Mouse (Mus musculus): Measurements from ENCODE around the gene Rps6ka5. TPM values are rescaled to one million over a fixed set of nuclear protein-coding genes. Genes with fewer than 3 reads are reported as not detected.

Gene Rps6ka5
- polyA plus RNA-seq, 1 experiment from 2014 or later: 3.6 TPM

DNA sequence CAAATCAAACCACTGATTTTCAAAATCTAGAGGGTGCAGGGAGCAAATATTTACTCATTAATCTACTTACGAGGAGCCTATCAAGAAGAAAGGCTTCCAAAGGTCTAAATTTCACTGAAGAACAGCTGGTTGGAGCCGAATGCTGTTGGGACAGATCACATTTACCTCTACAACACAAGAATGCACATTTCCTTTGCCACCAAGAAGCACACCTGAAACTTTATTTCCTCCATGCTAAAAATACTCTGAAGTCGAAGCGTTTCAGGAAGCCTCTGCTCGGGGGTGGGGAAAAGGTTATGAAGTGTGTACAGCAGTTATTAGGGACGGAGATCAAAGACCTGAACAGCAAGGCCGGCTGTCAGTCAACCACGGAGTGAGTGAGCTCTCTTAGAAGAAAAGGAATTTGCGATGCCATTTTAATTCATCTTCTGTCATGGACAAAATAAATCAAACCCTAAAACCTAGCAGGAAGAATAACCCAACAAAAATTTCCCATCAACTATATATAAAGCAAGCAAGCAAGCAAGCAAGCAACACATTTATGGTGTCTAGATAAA, 187.5 kb downstream of the Rps6ka5 start:
- no peak for ATAC-seq (ENCODE audit: insufficient read depth, low FRiP score)
- no peak overlapping the region for H3K9ac ChIP-seq (ENCODE audit: low read length)
- WGBS: 27% methylated on average over 9 of the region's 9 CpGs
- H3K4me1 ChIP-seq (ENCODE audit: control insufficient read depth, insufficient read depth, low read length): no peaks in the 10 kb centered on the region
- no peaks in the 10 kb centered on the region for H3K36me3 ChIP-seq (ENCODE audit: control insufficient read depth, insufficient read depth, low read length)
- no peak overlapping the region for H3K4me3 ChIP-seq (replicated peaks; ENCODE audit: low read length)
- H3K4me2 ChIP-seq (ENCODE audit: low read depth, low read length): no peak overlapping the region
- no peaks in the 10 kb centered on the region for H3K27me3 ChIP-seq (ENCODE audit: control insufficient read depth, insufficient read depth, low read length)
- no peaks in the 10 kb centered on the region for H3K9me3 ChIP-seq (replicated peaks; ENCODE audit: control insufficient read depth, low read length)
- H3K27ac ChIP-seq (ENCODE audit: low read length): no peak overlapping the region

DNA sequence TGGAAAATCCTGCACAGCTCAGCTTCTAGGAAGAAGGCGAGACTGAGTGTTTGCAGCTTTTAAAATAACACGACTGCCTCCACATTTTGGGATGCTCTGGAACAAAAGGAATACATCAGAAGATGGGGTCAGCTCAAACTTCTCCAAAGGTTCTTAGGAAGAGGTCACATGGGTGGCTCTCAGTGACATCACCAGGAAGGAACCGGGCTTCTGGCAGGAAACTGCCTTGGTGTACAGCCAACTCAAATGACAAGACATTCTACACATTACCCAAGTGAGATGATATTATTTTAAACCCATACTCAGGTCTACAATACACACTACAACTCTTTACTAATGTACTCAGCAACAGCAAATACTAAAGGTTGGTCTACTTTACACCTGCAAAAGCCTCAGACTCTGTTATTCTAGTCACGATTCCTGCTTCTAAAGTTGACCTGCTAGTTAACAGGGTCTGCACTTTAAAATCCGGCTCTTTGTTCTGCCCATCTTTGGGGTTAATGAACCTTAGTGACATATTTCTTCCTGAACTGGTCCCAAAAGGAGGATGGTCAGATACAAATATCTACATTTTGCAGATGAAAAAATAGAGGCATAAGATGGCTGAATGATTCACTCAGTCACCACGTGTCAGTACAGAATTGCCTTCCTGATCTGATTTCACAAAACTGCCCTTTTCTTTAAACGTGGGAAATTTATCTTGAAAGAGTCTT, 188.2 kb downstream of the Rps6ka5 start:
- no peak overlapping the region for H3K4me3 ChIP-seq (replicated peaks; ENCODE audit: low read length)
- no peaks in the 10 kb centered on the region for H3K9me3 ChIP-seq (replicated peaks; ENCODE audit: control insufficient read depth, low read length)
- H3K27ac ChIP-seq (ENCODE audit: low read length): no peak overlapping the region
- H3K4me1 ChIP-seq (ENCODE audit: control insufficient read depth, insufficient read depth, low read length): no peaks in the 10 kb centered on the region
- H3K4me2 ChIP-seq (ENCODE audit: low read depth, low read length): no peak overlapping the region
- no peak for ATAC-seq (ENCODE audit: insufficient read depth, low FRiP score)
- no peaks in the 10 kb centered on the region for H3K27me3 ChIP-seq (ENCODE audit: control insufficient read depth, insufficient read depth, low read length)
- no peaks in the 10 kb centered on the region for H3K36me3 ChIP-seq (ENCODE audit: control insufficient read depth, insufficient read depth, low read length)
- 49% methylated on average over 7 of the region's 7 CpGs for WGBS
- H3K9ac ChIP-seq (ENCODE audit: low read length): no peak overlapping the region

DNA sequence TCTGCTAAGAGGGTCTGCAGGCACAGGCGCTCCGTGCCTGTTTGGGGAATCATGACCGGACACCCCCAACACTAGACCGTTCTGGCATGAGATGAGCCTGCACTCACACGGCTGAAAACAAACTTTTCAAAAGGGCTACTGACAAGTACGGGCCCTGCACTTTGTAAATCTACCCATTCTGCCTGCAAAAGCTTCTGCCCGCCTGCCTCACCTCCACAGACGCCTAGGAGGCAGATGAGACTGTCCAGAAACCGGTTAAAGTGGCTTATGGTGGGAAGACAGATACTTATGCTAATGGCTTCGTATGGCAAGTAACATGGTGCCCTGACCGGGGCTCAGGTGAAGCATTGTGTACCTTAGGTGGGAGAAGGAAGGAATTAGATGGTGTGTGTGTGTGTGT, 189.7 kb downstream of the Rps6ka5 start:
- no peaks in the 10 kb centered on the region for H3K36me3 ChIP-seq (ENCODE audit: control insufficient read depth, insufficient read depth, low read length)
- H3K4me1 ChIP-seq (ENCODE audit: control insufficient read depth, insufficient read depth, low read length): no peaks in the 10 kb centered on the region
- ATAC-seq (ENCODE audit: insufficient read depth, low FRiP score): no peak
- no peaks in the 10 kb centered on the region for H3K9me3 ChIP-seq (replicated peaks; ENCODE audit: control insufficient read depth, low read length)
- no peak overlapping the region for H3K4me2 ChIP-seq (ENCODE audit: low read depth, low read length)
- H3K27me3 ChIP-seq (ENCODE audit: control insufficient read depth, insufficient read depth, low read length): no peaks in the 10 kb centered on the region
- no peak overlapping the region for H3K4me3 ChIP-seq (replicated peaks; ENCODE audit: low read length)
- no peak overlapping the region for H3K9ac ChIP-seq (ENCODE audit: low read length)
- WGBS: 60% methylated on average over 11 of the region's 11 CpGs
- no peak overlapping the region for H3K27ac ChIP-seq (ENCODE audit: low read length)

DNA sequence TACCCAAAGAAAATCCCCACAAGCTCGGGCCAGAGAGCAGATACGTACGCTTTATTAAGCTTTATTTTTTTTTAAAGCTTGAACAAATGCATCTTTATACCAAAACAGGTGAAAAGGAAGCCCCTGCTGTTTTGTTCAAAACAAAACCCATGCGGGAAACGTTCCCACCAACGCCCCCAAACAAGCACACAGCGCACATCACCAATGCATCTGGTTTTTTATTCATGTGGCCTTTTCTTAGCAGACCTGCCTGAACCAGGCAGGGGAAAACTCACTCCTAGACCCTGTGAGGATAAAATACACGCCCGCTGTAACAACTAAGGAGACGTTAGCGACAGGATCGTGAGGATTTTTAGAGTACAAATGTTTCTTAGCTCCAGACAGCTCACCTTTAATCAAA, 191.8 kb downstream of the Rps6ka5 start:
- no peak overlapping the region for H3K27ac ChIP-seq (ENCODE audit: low read length)
- H3K4me1 ChIP-seq (ENCODE audit: control insufficient read depth, insufficient read depth, low read length): no peaks in the 10 kb centered on the region
- no peak for ATAC-seq (ENCODE audit: insufficient read depth, low FRiP score)
- no peaks in the 10 kb centered on the region for H3K9me3 ChIP-seq (replicated peaks; ENCODE audit: control insufficient read depth, low read length)
- no peak overlapping the region for H3K4me3 ChIP-seq (replicated peaks; ENCODE audit: low read length)
- no peaks in the 10 kb centered on the region for H3K36me3 ChIP-seq (ENCODE audit: control insufficient read depth, insufficient read depth, low read length)
- 85% methylated on average over 12 of the region's 12 CpGs for WGBS
- H3K9ac ChIP-seq (ENCODE audit: low read length): no peak overlapping the region
- no peaks in the 10 kb centered on the region for H3K27me3 ChIP-seq (ENCODE audit: control insufficient read depth, insufficient read depth, low read length)
- no peak overlapping the region for H3K4me2 ChIP-seq (ENCODE audit: low read depth, low read length)

DNA sequence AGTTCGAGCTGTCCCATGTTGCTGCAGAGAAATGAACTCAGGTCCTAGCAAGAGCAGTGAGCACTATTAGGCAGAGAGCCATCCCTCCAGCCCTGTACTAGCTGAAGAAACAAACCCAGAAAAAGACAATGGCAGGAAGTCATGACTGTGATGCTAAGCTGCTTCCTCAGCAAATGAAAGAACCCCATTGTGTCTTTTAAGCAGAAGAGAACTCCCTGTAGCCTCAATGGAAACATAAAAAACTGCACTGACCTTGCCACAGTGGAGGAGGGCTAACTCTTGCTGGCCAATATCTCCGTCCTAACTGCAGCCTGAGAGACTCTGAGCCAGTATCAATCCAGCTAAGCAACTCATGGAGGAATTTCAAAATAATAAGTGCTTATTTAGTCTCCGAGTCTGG, 192.8 kb downstream of the Rps6ka5 start:
- ATAC-seq (ENCODE audit: insufficient read depth, low FRiP score): peak; percentile 11; the same call in 1 of the 2 replicates
- Histone ChIP-seq H3K27ac (ENCODE audit: low read length) (no peak overlapping the region), H3K27me3 (ENCODE audit: control insufficient read depth, insufficient read depth, low read length) (no peaks in the 10 kb centered on the region), H3K4me2 (ENCODE audit: low read depth, low read length) (no peak overlapping the region), H3K4me1 (ENCODE audit: control insufficient read depth, insufficient read depth, low read length) (peaks cover 5% of the 10 kb centered on the region; the same call in 1 of the 2 replicates), H3K9ac (ENCODE audit: low read length) (no peak overlapping the region), H3K9me3 (replicated peaks; ENCODE audit: control insufficient read depth, low read length) (no peaks in the 10 kb centered on the region), H3K36me3 (ENCODE audit: control insufficient read depth, insufficient read depth, low read length) (no peaks in the 10 kb centered on the region), H3K4me3 (replicated peaks; ENCODE audit: low read length) (no peak overlapping the region)
- WGBS: 54% methylated on average over 3 of the region's 3 CpGs

DNA sequence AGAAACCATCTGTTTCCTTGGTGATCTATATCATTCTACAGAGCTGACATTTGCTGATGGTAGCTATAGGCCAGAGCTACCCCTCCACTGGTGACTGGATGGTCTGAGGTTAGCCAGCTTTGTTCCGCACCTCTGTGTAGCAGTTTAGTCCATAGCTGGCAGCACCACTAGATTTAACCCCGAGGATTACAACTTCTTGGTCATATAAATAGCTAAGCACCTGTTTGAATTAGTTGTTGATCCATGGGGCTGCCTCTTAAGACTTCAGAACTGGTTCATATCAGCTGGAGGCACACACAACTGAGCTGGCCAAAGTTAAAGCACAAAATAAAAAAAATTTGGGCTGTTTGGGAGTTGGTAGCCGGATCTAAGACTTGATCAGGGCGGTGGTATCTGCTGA, 193.6 kb downstream of the Rps6ka5 start:
- H3K9ac ChIP-seq (ENCODE audit: low read length): no peak overlapping the region
- H3K4me2 ChIP-seq (ENCODE audit: low read depth, low read length): no peak overlapping the region
- H3K9me3 ChIP-seq (replicated peaks; ENCODE audit: control insufficient read depth, low read length): no peaks in the 10 kb centered on the region
- peaks cover 7% of the 10 kb centered on the region; the same call in 1 of the 2 replicates for H3K4me1 ChIP-seq (ENCODE audit: control insufficient read depth, insufficient read depth, low read length)
- no peak overlapping the region for H3K4me3 ChIP-seq (replicated peaks; ENCODE audit: low read length)
- ATAC-seq (ENCODE audit: insufficient read depth, low FRiP score): no peak
- no peaks in the 10 kb centered on the region for H3K36me3 ChIP-seq (ENCODE audit: control insufficient read depth, insufficient read depth, low read length)
- no peak overlapping the region for H3K27ac ChIP-seq (ENCODE audit: low read length)
- no peaks in the 10 kb centered on the region for H3K27me3 ChIP-seq (ENCODE audit: control insufficient read depth, insufficient read depth, low read length)
- WGBS: 76% methylated on average over 4 of the region's 4 CpGs

DNA sequence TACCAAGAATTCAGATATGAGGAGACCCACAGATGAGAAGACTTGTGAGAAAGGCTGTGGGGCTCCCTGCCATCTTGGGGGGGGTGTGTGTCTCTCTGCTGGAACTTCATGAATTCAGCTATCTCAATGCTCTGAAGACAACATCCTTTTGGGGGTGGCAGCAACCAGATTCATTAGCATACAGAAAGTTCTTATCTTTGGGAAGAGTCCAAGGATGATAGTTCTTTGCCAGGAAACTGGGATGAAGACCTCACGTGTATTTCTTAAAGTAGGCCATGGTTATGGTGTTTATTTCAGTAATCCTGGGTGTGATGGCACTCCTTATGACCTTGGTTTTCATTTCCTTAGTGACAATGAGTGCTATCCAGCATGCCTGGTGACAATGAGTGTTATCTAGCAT, 195.0 kb downstream of the Rps6ka5 start:
- Histone ChIP-seq H3K9ac (ENCODE audit: low read length) (no peak overlapping the region), H3K27me3 (ENCODE audit: control insufficient read depth, insufficient read depth, low read length) (no peaks in the 10 kb centered on the region), H3K9me3 (replicated peaks; ENCODE audit: control insufficient read depth, low read length) (no peaks in the 10 kb centered on the region), H3K4me1 (ENCODE audit: control insufficient read depth, insufficient read depth, low read length) (peaks cover 7% of the 10 kb centered on the region; the same call in 1 of the 2 replicates), H3K36me3 (ENCODE audit: control insufficient read depth, insufficient read depth, low read length) (no peaks in the 10 kb centered on the region), H3K4me3 (replicated peaks; ENCODE audit: low read length) (no peak overlapping the region), H3K4me2 (ENCODE audit: low read depth, low read length) (no peak overlapping the region), H3K27ac (ENCODE audit: low read length) (no peak overlapping the region)
- 63% methylated on average over 1 of the region's 1 CpGs for WGBS
- no peak for ATAC-seq (ENCODE audit: insufficient read depth, low FRiP score)

DNA sequence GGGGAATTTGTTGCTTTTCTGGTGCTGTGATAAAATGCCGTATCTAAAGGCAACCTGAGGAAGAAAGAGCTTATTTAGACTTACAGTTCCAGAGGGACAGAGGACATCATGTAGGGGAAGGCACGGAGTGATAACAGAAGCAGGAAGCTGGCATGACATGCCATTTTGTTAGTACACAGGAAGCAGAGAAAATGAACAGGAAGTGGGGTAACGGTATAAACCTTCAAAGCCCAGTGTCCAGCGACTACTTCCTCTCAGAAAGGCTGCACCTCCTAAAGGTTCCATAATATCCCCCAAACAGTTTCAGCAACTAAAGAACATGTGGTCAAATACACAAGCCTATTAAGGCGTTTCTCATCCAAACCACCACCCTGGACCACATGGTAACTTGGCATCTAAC, 195.9 kb downstream of the Rps6ka5 start:
- ATAC-seq (ENCODE audit: insufficient read depth, low FRiP score): no peak
- no peaks in the 10 kb centered on the region for H3K36me3 ChIP-seq (ENCODE audit: control insufficient read depth, insufficient read depth, low read length)
- WGBS: 74% methylated on average over 5 of the region's 5 CpGs
- no peaks in the 10 kb centered on the region for H3K9me3 ChIP-seq (replicated peaks; ENCODE audit: control insufficient read depth, low read length)
- no peak overlapping the region for H3K4me3 ChIP-seq (replicated peaks; ENCODE audit: low read length)
- no peak overlapping the region for H3K4me2 ChIP-seq (ENCODE audit: low read depth, low read length)
- H3K4me1 ChIP-seq (ENCODE audit: control insufficient read depth, insufficient read depth, low read length): peaks cover 7% of the 10 kb centered on the region
- H3K27me3 ChIP-seq (ENCODE audit: control insufficient read depth, insufficient read depth, low read length): no peaks in the 10 kb centered on the region
- no peak overlapping the region for H3K27ac ChIP-seq (ENCODE audit: low read length)
- H3K9ac ChIP-seq (ENCODE audit: low read length): no peak overlapping the region

DNA sequence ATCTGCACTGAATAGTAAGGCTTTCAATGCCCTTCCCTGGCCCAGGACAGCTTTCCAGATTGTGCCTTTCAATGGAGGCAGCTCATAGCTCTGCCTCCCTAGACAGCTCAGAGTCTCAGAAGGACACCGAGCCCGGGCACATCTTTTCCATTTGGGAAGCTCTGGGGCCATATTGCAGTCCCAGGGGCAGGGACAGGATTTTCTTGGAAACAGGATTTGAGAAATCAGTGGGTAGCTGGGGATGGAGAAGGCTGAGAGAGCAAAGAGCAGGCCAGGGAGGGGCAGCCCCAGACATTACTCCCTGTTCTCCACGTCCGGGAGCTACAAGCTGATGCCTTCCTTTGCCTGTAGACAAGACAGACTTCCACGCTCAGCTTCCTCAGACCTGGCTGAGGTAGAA, 197.1 kb downstream of the Rps6ka5 start:
- Histone ChIP-seq H3K9me3 (replicated peaks; ENCODE audit: control insufficient read depth, low read length) (no peaks in the 10 kb centered on the region), H3K4me2 (ENCODE audit: low read depth, low read length) (no peak overlapping the region), H3K27me3 (ENCODE audit: control insufficient read depth, insufficient read depth, low read length) (no peaks in the 10 kb centered on the region), H3K27ac (ENCODE audit: low read length) (no peak overlapping the region), H3K4me3 (replicated peaks; ENCODE audit: low read length) (no peak overlapping the region), H3K4me1 (ENCODE audit: control insufficient read depth, insufficient read depth, low read length) (peaks cover 7% of the 10 kb centered on the region), H3K36me3 (ENCODE audit: control insufficient read depth, insufficient read depth, low read length) (no peaks in the 10 kb centered on the region), H3K9ac (ENCODE audit: low read length) (no peak overlapping the region)
- WGBS: 84% methylated on average over 5 of the region's 5 CpGs
- ATAC-seq (ENCODE audit: insufficient read depth, low FRiP score): no peak
